Mouse (Mus musculus) liver, adult (tissue): Measurements from ENCODE around the gene Jrkl.

Source experiments
- GATA4 ChIP-seq: IDR thresholded peaks from 2 replicates; pipeline ENCODE4 v1.6.1; 2014; ENCODE audit warnings: mild to moderate bottlenecking, low read length; ENCODE audit not compliant: insufficient replicate concordance

Gene Jrkl

DNA sequence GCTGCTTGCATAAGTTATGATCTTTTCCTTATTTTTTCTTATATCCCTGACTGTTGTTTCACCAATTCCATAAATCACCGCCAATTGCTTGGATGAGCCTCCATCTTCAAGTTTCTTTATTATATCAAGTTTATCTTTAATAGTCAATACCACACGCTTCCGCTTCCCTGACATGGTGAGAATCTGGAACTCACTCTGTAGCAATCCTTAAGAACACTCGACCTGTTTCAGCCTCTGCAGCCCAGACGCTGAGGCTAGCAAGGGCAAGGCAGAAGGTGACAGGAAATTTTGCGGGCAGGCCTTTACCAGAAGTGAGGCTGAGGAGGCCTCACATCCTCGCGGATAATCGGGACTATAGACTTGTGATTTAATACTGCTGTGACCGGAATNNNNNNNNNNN lies at the start of gene Jrkl:
TSS of gene Jrkl (minus strand) at position 349 of the 400 bp plus-strand sequence.
- TF ChIP-seq GATA4 = no peak

DNA sequence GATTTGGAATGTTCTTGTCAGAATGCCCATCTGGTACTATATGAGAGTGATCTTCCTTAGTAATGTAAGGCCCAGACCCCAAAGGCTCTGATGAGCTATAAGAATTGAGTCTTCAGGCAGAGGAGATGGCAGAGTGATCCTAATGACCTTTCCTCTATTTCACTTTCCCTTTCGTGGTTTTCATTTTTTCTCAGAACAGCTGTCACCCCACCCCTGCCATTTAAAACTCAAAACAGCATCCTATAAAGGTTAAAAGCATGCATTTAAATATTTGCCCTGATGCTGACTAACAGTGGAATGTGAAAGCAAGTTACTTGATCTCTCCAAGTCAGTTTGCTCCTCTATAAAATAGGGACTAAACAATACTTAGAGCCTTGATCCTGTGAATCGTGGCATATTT lies 41.9 kb upstream of the Jrkl start:
- TF ChIP-seq GATA4 = no peak

DNA sequence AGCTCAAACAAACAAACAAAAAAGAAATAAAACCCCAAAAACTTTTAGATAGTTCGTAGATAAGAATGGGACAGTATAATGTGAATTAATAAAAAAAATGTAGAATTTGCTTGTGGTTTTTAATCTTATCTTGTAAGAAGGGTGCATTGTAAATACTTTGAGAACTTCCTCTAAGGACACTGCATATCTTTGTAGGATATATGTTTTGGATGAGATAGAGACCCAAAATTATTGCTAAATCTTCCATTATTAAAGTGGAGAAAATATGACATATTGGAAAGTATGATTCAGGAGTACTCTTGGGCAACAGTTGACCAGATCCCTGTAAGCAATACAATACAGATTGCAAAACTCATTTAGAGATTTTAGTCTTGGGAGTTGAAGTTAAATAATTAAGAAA lies 27.6 kb upstream of the Jrkl start:
- no peak for TF ChIP-seq GATA4

DNA sequence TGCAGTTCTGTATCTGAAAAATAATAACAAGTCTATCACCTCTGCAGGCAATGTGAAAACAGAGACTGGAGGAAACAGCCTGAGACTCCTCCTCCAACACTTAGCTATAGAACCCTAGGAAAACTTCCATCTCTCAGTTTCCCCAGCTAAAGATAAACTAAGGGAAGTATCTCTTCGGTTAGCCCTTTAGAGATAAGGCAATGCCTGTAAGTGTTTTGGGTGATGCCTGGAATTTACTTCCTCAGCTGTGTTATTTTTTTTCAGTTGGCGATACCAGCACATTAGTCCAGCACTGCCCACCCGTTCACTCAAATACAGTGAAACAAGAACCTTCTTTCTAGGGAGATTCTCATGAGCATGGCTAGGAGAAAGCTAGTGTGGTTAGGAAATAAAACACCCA lies 15.4 kb upstream of the Jrkl start:
- no peak for TF ChIP-seq GATA4

DNA sequence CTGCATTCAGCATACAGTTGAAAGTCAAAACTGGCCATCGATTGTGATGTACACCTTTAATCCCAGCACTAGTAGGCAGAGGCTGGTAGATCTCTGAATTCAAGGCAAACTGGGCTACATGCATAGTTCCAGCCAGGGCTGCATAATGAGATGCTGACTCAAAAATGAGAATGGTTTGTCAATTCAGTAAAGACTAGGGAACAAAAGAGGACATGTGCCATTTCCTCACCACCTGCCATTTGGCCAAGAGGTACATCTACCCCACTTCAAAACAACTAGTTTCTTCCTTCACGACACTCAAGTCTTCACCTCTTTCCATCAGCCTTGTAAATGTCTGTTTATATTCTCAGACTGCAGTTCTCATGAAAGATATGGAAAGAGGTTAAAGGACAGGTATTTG lies 12.5 kb upstream of the Jrkl start:
- no peak for TF ChIP-seq GATA4

DNA sequence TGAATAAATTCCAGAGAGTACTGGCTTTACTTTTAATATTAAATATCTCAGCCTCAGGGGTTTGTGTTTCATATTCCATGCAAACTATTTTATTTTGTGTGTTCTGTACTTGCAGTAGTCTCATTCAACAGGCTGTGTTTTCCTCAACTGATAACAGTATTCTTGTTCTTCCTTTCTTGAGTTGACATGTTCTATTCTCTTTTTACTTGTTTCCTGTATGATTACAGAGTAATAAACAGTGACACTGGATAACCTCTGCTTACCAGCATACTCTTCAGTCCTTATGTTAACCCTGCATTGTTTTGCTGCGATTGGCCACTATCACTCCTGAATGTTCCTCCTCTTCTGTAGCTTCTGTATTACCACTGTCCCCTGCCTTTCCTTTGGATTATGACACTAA lies 11.1 kb upstream of the Jrkl start:
- no peak for TF ChIP-seq GATA4

DNA sequence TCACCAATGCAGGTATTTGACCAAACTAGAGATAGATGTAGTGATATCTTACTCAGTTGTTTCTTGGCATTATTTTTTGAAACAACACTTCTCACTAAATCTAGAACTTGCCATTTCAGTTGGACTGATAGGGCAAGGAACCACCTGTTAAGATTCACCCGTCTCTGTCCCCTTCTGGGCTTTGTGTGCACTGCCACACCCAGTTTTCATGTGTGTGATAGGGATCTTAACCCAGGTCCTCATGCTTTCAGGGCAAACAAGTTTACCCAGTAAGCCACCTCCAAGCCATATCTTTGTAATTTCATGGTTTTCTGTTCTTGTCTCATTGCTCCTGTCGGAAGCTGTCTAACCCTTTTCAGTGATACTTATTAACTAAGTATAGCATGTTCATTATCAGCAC lies 5.6 kb upstream of the Jrkl start:
- TF ChIP-seq GATA4 = no peak

DNA sequence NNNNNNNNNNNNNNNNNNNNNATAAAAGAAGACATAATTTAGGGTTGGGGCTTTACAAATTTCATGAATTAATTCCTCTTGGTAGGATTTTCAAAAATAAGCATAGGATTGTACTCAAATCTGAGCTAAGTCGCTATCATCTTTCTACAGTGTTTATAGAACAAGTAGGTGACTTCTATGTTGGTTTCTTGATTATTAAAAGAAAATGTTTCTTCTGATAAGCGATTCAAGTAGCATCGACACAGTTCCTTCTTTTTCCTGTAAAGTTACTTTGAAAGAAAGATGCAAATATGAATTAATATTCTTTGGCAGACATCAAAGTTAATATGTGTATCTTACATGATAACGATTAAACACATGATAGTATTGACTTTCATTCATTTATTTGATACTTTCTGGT lies 2.5 kb upstream of the Jrkl start:
- no peak for TF ChIP-seq GATA4

DNA sequence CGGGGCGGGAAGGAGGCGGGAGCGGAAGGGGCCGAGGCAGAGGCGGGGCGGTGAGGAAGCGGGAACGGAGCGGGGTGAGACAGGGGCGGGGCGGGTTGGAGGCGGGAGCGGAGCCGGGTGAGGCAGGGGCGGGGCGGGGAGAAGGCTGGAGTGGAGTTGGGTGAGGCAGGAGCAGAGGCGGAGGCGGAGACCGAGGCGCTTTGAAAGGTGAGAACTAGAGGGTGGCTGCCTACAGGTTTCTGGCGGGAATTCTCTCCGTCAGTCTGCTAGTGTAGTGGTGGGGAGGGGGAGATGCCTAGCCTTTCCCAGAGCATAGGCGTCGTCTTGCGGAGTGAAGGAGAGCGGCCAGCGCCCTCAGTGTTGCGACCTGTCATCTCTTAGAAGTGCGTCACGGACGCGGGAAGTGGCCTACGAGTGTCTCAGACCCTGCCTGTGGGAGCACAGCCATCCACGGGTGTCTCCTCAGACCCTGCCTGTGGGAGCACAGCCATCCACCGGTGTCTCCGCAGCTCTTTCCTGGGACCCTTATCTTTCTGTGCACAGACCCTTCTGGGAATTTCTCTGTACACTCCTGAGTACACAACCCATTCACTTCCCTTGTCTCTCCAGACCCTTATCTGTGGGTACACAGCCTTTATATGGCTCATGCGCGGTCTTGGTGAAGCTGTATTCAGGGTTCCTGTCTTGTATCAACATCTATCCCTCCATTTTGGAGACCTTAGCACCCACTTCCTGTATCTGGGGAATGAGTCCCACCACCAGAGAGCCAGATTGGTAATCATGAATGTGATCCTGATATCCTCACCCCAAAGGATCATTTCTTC lies 1.4 kb upstream of the Jrkl start, which contains the start of gene Ccdc82:
TSS of gene Ccdc82 (plus strand) at position 141 of the 824 bp plus-strand sequence.
- no peak for TF ChIP-seq GATA4

DNA sequence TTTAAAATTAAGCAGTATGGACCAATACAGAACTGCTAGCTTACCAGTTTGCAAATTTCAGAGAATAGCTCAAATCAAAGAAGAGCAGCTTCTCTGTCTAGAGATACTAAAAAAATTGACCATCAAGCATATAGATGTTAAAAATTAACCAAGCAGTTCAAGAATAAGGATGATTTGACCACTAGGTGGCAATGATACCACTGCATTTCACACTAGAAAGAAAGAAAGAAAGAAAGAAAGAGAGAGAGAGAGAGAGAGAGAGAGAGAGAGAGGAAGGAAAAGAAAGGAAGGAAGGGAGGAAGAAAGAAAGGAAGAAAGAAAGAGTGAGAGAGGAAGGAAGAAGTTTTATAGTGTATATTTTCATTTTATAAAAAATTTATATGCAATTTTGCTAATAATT lies 3.3 kb downstream of the Jrkl start:
- TF ChIP-seq GATA4 = no peak

DNA sequence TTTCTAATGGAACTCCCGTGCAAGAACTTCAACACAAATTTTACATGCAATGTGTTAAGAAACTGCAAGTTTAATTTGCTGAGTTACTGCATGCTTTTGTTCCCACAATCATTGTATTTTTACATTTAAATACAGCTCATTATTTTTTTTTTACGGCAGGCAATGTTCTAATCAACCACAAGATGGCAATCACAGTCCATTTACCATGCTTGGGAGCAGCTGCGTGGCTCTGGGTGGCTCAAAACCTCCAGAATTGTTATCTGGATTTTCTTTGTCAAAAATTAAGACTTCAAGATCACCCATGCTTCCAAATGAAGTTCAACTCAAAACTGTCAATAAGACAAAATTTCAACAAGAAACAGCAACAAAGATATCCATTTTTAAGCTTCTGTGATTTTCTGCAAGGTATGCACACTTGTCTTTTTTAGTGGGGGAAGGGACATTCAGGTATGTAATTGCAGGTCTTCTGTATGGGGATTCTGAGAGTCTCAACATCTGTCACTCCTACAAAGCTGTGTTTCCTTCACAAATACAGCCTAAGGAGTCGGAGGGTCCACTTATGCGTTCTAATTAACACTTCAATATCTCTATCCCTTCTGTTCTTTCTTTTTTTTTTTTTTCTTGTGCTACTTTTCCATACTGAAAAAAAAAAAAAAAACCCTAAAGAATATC lies 13.9 kb downstream of the Jrkl start:
- no peak for TF ChIP-seq GATA4

DNA sequence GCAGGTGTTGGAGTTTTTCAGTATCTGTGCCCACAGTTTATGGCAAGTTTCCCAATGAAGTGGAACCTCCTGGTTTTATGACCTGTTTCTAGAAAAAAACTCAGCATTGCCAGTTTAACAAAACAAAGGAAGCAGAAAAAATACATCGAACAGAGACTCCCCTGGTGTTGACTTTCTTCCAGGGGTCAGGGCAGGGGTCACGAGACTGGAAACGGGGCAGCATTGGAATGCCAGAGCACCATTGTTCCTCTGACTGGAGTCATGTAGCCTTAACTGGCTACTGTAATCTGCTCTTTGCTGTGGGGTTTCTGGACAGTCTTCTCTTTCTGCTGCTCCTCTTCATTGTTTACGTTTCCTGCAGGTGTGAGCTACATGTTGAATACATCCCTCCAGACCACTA lies 15.1 kb downstream of the Jrkl start:
- TF ChIP-seq GATA4 = no peak

DNA sequence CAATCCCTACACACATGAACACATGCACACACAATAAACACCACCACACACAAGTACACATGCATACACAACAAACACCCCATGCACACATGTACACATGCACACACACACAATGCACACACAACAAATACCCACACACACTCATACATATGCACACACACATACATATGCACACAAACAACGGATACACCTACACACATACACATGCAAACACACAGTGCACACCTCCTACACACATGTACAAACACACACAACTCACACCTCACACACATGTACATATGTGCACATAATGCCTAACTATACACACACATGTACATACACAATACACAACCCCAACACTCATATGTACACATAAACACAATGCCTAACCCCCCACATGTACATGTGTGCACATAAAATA lies 19.8 kb downstream of the Jrkl start:
- no peak for TF ChIP-seq GATA4

DNA sequence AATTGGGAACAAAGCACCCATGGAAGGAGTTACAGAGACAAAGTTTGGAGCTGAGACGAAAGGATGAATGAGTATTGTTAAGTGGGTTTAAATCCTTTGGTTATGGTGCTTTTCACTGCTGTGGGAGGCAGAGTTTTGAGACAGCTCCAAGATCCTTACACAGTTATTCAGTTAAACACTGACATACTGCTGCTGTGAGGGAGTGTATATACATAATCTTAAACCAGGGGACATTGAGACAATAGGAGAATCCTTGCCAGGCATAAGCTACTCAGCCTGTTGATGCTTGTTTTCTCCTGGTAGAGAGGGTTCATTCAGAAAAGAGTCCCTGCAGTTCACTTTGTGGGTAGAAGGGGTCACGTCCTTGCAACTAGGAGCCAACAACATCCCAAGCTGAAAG lies 39.3 kb downstream of the Jrkl start:
- TF ChIP-seq GATA4 = no peak

DNA sequence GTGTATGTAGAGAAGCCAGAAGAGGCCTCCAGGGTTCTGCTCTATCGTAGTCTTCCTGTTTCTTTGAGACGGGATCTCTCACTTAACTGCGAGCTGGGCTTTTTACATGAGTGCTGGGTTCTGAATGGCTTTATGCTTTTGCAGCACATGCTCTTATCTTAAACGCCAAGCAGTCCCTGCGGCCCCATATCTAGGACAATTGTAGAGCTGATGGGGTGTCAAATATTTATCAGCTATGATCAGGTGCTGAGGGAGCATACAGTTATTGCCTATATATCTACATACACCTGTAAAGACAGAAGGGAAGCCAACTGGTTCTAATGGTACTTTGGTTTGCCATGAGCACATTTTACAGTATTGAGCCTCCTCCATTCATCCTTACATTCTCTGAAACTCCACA lies 41.9 kb downstream of the Jrkl start:
- no peak for TF ChIP-seq GATA4

DNA sequence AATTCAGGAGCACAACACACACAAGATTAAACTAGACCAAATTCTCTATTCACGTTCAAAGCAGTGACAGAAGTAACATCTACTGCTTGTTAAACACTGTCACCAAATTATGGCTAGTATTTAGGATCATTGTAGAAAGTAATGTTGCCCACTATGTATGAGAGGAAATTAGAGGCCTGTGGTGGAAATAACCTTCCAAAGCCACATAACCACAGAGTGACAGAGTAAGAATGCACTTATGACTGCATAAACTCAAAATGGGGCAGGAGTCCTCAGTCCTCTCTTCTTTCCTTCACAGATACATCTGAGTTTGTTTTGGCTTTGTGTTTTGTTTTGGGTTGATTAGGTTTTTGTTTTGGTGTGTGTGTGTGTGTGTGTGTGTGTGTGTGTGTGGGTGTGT lies 42.5 kb downstream of the Jrkl start:
- TF ChIP-seq GATA4 = no peak

DNA sequence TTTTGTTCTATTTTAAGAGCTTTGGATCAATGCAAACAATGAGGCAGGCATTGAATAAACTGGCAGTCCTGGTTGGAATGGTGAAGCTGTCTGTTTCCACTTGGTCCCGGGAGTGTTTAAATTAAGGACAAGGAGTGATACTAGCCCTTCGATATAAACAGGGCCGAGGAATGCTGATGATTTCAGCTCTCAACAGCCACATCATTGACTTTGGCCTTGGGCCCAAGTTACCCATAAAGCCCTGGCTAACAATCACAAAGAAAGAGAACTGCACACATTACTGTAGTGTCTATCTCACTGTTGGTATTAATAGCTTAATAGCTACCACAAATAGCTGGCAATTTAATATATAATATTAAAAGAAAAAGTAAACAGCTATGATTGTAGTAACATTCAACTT lies 45.5 kb downstream of the Jrkl start:
- no peak for TF ChIP-seq GATA4
